Mouse (Mus musculus): ENCODE measurements around the gene B4galt2. TPM values are rescaled to one million over a fixed set of nuclear protein-coding genes. Genes with fewer than 3 reads are reported as not detected.

B4galt2 gene
- polyA plus RNA-seq (2017; shearing (Covaris generic)), result not detected

DNA sequence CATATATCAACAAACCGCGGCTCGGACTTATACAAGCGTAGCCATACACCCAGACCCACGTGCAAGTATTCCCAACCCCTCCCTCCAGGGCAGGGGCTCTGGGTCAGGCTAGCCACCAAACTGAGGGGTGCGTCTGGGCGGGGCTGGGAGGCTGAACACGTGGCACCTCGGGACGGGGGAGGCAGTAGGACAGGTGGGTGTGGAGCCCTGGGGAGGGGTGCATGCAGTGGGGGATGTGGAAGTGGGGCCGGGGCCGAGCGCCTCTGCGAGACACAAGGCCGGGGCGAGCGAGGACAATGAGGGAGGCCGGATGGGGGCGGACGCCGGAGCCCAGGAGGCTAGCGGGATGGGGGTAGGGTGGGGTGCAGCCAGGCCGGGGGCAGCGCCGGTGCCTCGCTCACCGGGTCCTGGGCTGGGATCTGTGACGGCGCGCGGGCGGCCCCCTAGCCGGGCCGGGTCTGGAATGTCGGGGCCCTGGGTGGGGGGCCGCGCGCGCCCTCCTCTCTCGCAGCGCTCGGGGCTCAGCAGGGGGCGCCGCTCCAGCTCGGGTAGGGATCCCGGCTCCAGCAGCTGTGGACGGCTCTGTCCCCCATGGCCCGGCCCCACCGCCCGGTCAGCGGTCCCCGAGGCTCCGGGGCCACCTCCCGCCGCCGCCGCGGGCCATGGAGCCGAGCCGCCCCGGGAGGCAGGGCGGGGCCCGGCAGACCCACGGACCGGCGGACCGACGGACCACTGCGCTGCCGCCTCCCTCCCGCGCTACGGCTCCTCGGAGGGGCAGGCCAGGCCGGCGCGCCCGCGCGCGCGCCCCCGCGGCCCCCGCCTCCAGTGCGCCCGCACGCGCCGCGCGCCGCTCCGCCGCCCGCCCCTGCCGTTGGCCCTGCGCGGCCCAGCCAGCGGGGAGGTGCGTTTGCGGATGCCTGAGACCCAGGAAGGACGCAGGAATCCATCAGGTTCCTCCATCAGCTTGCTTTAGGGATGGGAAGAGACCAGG, at the start of gene B4galt2:
TSS of gene B4galt2 (minus strand) at position 787 of the 991 bp plus-strand sequence.

GRCm38 (mm10) chr4:117929391-117929881, 46.1 kb upstream of the B4galt2 start, which contains the start of gene Artn:
Gene Artn (minus strand): TSS chr4:117929763.

DNA sequence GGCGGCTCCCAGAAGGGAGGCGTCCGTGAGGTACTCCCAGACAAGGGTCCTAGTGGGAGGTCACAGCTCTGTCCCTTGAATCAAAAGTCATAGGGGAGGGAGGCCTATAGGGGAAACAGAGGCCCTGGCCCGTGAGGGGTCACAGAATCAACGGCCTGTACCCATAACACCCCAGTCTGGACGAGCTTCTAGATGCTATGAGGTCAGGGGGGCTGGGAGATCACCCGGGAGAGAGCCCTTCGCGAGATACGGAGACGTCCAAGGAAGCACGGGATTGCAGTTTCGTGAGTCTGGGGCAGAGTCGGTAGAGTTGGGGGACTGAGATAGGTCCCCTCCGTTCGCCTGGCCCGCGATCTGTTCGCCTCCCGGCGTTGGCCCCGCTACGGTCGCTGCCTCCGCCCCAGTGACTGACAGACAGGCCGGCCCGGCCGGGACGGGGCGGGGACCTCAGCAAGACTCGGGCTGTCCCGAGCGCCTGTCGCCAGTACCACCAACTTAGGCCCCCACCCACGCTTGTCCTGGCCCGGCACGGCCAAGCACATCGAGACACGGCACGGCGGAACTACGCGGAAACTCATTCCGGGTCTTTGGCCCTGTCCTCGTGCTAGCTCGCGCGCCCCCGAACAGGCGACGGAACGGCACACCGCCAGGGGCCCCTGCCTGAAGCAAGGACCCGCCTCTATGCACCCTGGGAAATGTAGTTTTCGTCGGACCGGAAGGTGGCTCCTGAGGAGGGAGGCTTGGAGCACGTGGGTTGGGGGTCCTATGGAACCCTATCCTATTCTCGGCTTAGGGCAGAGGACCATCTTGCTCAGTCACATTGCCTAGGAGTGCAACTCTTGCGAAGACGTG, 31.5 kb upstream of the B4galt2 start, which contains the start of gene Ipo13:
TSS of gene Ipo13 (minus strand) at position 409 of the 852 bp plus-strand sequence.

GRCm38 (mm10) chr4:117891738-117892161, 8.5 kb upstream of the B4galt2 start, which contains the start of gene Dph2:
Gene Dph2 (minus strand): TSS chr4:117892032.

GRCm38 (mm10) chr4:117887133-117887532, 3.8 kb upstream of the B4galt2 start, which contains the start of gene Atp6v0b:
Gene Atp6v0b (minus strand): TSS chr4:117887333.

GRCm38 (mm10) chr4:117872471-117872886, 10.8 kb downstream of the B4galt2 start, which contains the start of gene Ccdc24:
Gene Ccdc24 (minus strand): TSS chr4:117872557.

GRCm38 (mm10) chr4:117834457-117834844, 48.8 kb downstream of the B4galt2 start, which contains the start of gene Slc6a9:
Gene Slc6a9 (plus strand): TSS chr4:117834506.

Other genes with a start within 250 kb of the B4galt2 start
- 44.6 TPM for gene Dmap1, start 201.2 kb downstream of the B4galt2 start, polyA plus RNA-seq (2017; shearing (Covaris generic))
- gene Gm12845, start 159.1 kb downstream of the B4galt2 start, polyA plus RNA-seq (2017; shearing (Covaris generic)), result not detected
- not detected for gene Klf17, start 117.8 kb downstream of the B4galt2 start, polyA plus RNA-seq (2017; shearing (Covaris generic))
- gene Slc6a9, start 49.0 kb downstream of the B4galt2 start, polyA plus RNA-seq (2017; shearing (Covaris generic)), result 0.53 TPM
- not detected for gene Ccdc24, start 10.9 kb downstream of the B4galt2 start, polyA plus RNA-seq (2017; shearing (Covaris generic))
- gene Atp6v0b, start 3.8 kb upstream of the B4galt2 start, polyA plus RNA-seq (2017; shearing (Covaris generic)), result 154 TPM
- gene Dph2, start 8.5 kb upstream of the B4galt2 start, polyA plus RNA-seq (2017; shearing (Covaris generic)), result 38.2 TPM
- gene Ipo13, start 31.5 kb upstream of the B4galt2 start, polyA plus RNA-seq (2017; shearing (Covaris generic)), result 42.2 TPM
- not detected for gene Artn, start 46.3 kb upstream of the B4galt2 start, polyA plus RNA-seq (2017; shearing (Covaris generic))